Mouse (Mus musculus) limb, embryonic 12.5 days (tissue): Measurements from ENCODE around the gene Tmem30a. TPM values are rescaled to one million over a fixed set of nuclear protein-coding genes. Genes with fewer than 3 reads are reported as not detected.

Experiments used
- ATAC-seq: fragments of 200-750 bp; cut with Nextera tagmentation; 2 replicates; pipeline ENCODE4 v1.8.0; 2017; ENCODE audit warnings: low read depth, moderate TSS enrichment; ENCODE audit not compliant: insufficient number of reproducible peaks, insufficient read depth, low FRiP score, low TSS enrichment
- H3K27ac ChIP-seq: fragments of 300-500 bp; sonication (generic); 2 replicates; pipeline ENCODE4 v1.5.1; 2016; ENCODE audit warnings: mild to moderate bottlenecking, moderate library complexity
- H3K27me3 ChIP-seq: fragments of 300-500 bp; sonication (generic); 2 replicates; pipeline ENCODE4 v1.6.1; 2016; ENCODE audit warnings: mild to moderate bottlenecking, moderate library complexity
- H3K36me3 ChIP-seq: fragments of 300-500 bp; sonication (generic); 2 replicates; pipeline ENCODE4 v1.6.1; 2016; ENCODE audit warnings: mild to moderate bottlenecking, moderate library complexity
- H3K4me1 ChIP-seq: fragments of 300-500 bp; sonication (generic); replicated peaks from 2 replicates; pipeline ENCODE4 v1.6.1; 2016
- H3K4me2 ChIP-seq: fragments of 300-500 bp; sonication (generic); 2 replicates; pipeline ENCODE4 v1.6.1; 2016; ENCODE audit warnings: mild to moderate bottlenecking, moderate library complexity
- H3K4me3 ChIP-seq: fragments of 300-500 bp; sonication (generic); replicated peaks from 2 replicates; pipeline ENCODE4 v1.5.1; 2016; ENCODE audit warnings: mild to moderate bottlenecking
- H3K9ac ChIP-seq: fragments of 300-500 bp; sonication (generic); replicated peaks from 2 replicates; pipeline ENCODE4 v1.6.1; 2016; ENCODE audit warnings: mild to moderate bottlenecking, moderate library complexity
- H3K9me3 ChIP-seq: fragments of 300-500 bp; sonication (generic); 2 replicates; pipeline ENCODE4 v1.6.1; 2016; ENCODE audit warnings: mild to moderate bottlenecking, moderate library complexity
- WGBS: fragments of 180-500 bp; shearing (Covaris S2); methylation state at CpG from one replicate; pipeline ENCODE4 v1.1.7; 2016; 5-methylcytosine and 5-hydroxymethylcytosine counted together
- polyA plus RNA-seq: library from polyadenylated mRNA; unstranded; fragments of >200 nt; fragmentation: Nextera tagmentation; extraction: Ambion mirVana; gene quantifications from 2 replicates; pipeline ENCODE4 v1.2.1, GENCODE M21; 2016

The Tmem30a gene
- 46.9 and 48.5 TPM in 2 replicates for polyA plus RNA-seq

GRCm38 (mm10) chr9:79792841-79793835, at the start of gene Tmem30a:
Tmem30a (minus strand) TSS chr9:79793507.
- WGBS: under 1% methylated on average over 90 of the region's 91 CpGs
- H3K27me3 ChIP-seq: no peaks in the 10 kb centered on the region
- peak within 1 kb of the TSS; percentile 89 for H3K4me3 ChIP-seq
- H3K36me3 ChIP-seq: no peaks in the 10 kb centered on the region
- peak within 1 kb of the TSS; percentile 85 for H3K9ac ChIP-seq
- peaks cover 9% of the 10 kb centered on the region for H3K4me1 ChIP-seq
- peak within 1 kb of the TSS; percentile 93 for H3K27ac ChIP-seq
- H3K9me3 ChIP-seq: no peaks in the 10 kb centered on the region
- peak within 1 kb of the TSS; percentile 73 for H3K4me2 ChIP-seq
- peak; percentile 93 for ATAC-seq

- Histone ChIP-seq H3K27me3 (no peaks in the 10 kb centered on the region), H3K4me2 (no peak overlapping the region)
- 87% methylated on average over 6 of the region's 6 CpGs for WGBS
These were observed 49.3 kb upstream of the Tmem30a start for GRCm38 (mm10) chr9:79842615-79843014.

GRCm38 (mm10) chr9:79842028-79842427, 48.7 kb upstream of the Tmem30a start:
- H3K27ac ChIP-seq: no peak overlapping the region
- H3K4me2 ChIP-seq: no peak overlapping the region
- no peaks in the 10 kb centered on the region for H3K4me1 ChIP-seq
- no peaks in the 10 kb centered on the region for H3K9me3 ChIP-seq
- H3K4me3 ChIP-seq: no peak overlapping the region
- no peaks in the 10 kb centered on the region for H3K27me3 ChIP-seq
- ATAC-seq: no peak
- H3K9ac ChIP-seq: no peak overlapping the region
- H3K36me3 ChIP-seq: no peaks in the 10 kb centered on the region

More at GRCm38 (mm10) chr9:79842615-79843014, 49.3 kb upstream of the Tmem30a start:
- Histone ChIP-seq H3K27ac (no peak overlapping the region), H3K4me3 (no peak overlapping the region), H3K9me3 (no peaks in the 10 kb centered on the region), H3K4me1 (no peaks in the 10 kb centered on the region), H3K9ac (no peak overlapping the region), H3K36me3 (no peaks in the 10 kb centered on the region)
- ATAC-seq: no peak

- no peaks in the 10 kb centered on the region for H3K27me3 ChIP-seq
- no peak overlapping the region for H3K9ac ChIP-seq
- no peak overlapping the region for H3K27ac ChIP-seq
- no peaks in the 10 kb centered on the region for H3K9me3 ChIP-seq
- ATAC-seq: no peak
- no peak overlapping the region for H3K4me3 ChIP-seq
- 85% methylated on average over 1 of the region's 1 CpGs for WGBS
- H3K4me2 ChIP-seq: no peak overlapping the region
- H3K4me1 ChIP-seq: no peaks in the 10 kb centered on the region
- H3K36me3 ChIP-seq: no peaks in the 10 kb centered on the region
These were observed 38.0 kb upstream of the Tmem30a start for GRCm38 (mm10) chr9:79831294-79831693.

- Histone ChIP-seq H3K4me2 (no peak overlapping the region), H3K4me3 (no peak overlapping the region), H3K27ac (no peak overlapping the region), H3K36me3 (no peaks in the 10 kb centered on the region), H3K27me3 (no peaks in the 10 kb centered on the region), H3K4me1 (no peaks in the 10 kb centered on the region), H3K9ac (no peak overlapping the region), H3K9me3 (no peaks in the 10 kb centered on the region)
- no peak for ATAC-seq
- WGBS: 43% methylated on average over 4 of the region's 4 CpGs
These were observed 37.6 kb upstream of the Tmem30a start for GRCm38 (mm10) chr9:79830874-79831273.

GRCm38 (mm10) chr9:79829842-79830800, 36.8 kb upstream of the Tmem30a start:
- Histone ChIP-seq H3K4me2 (no peak overlapping the region), H3K9ac (no peak overlapping the region), H3K36me3 (no peaks in the 10 kb centered on the region), H3K4me1 (no peaks in the 10 kb centered on the region), H3K4me3 (no peak overlapping the region), H3K27ac (no peak overlapping the region), H3K27me3 (no peaks in the 10 kb centered on the region), H3K9me3 (no peaks in the 10 kb centered on the region)
- 83% methylated on average over 23 of the region's 23 CpGs for WGBS
- ATAC-seq: no peak

- Histone ChIP-seq H3K36me3 (no peaks in the 10 kb centered on the region), H3K27ac (no peak overlapping the region), H3K4me3 (no peak overlapping the region), H3K9me3 (no peaks in the 10 kb centered on the region), H3K4me1 (no peaks in the 10 kb centered on the region), H3K4me2 (no peak overlapping the region), H3K9ac (no peak overlapping the region), H3K27me3 (no peaks in the 10 kb centered on the region)
- 76% methylated on average over 2 of the region's 2 CpGs for WGBS
- ATAC-seq: no peak
These were observed 33.8 kb upstream of the Tmem30a start for GRCm38 (mm10) chr9:79827072-79827471.

GRCm38 (mm10) chr9:79825526-79825925, 32.2 kb upstream of the Tmem30a start:
- Histone ChIP-seq H3K4me1 (no peaks in the 10 kb centered on the region), H3K9me3 (no peaks in the 10 kb centered on the region), H3K9ac (no peak overlapping the region), H3K4me3 (no peak overlapping the region), H3K27ac (no peak overlapping the region), H3K36me3 (no peaks in the 10 kb centered on the region), H3K4me2 (no peak overlapping the region), H3K27me3 (no peaks in the 10 kb centered on the region)
- 80% methylated on average over 7 of the region's 7 CpGs for WGBS
- ATAC-seq: no peak

GRCm38 (mm10) chr9:79823856-79824255, 30.5 kb upstream of the Tmem30a start:
- Histone ChIP-seq H3K9ac (no peak overlapping the region), H3K4me2 (no peak overlapping the region), H3K4me3 (no peak overlapping the region), H3K27me3 (no peaks in the 10 kb centered on the region), H3K9me3 (no peaks in the 10 kb centered on the region), H3K36me3 (no peaks in the 10 kb centered on the region), H3K4me1 (no peaks in the 10 kb centered on the region), H3K27ac (no peak overlapping the region)
- 68% methylated on average over 2 of the region's 2 CpGs for WGBS
- no peak for ATAC-seq

- no peak for ATAC-seq
These were observed 30.1 kb upstream of the Tmem30a start for GRCm38 (mm10) chr9:79823438-79823837.

GRCm38 (mm10) chr9:79816464-79816863, 23.2 kb upstream of the Tmem30a start:
- H3K4me1 ChIP-seq: 0 out of 2 replicates have a peak, but pooled peaks cover 4% of the 10 kb centered on the region
- no peak overlapping the region for H3K27ac ChIP-seq
- H3K4me3 ChIP-seq: no peak overlapping the region
- no peak overlapping the region for H3K4me2 ChIP-seq
- no peaks in the 10 kb centered on the region for H3K36me3 ChIP-seq
- no peak overlapping the region for H3K9ac ChIP-seq
- H3K27me3 ChIP-seq: no peaks in the 10 kb centered on the region
- 87% methylated on average over 5 of the region's 5 CpGs for WGBS
- H3K9me3 ChIP-seq: 0 out of 2 replicates have a peak, but pooled peaks cover 10% of the 10 kb centered on the region
- ATAC-seq: no peak

More at GRCm38 (mm10) chr9:79823438-79823837, 30.1 kb upstream of the Tmem30a start:
- no peak overlapping the region for H3K9ac ChIP-seq
- H3K27ac ChIP-seq: no peak overlapping the region
- no peaks in the 10 kb centered on the region for H3K36me3 ChIP-seq
- 82% methylated on average over 4 of the region's 4 CpGs for WGBS
- no peaks in the 10 kb centered on the region for H3K4me1 ChIP-seq
- no peak overlapping the region for H3K4me2 ChIP-seq
- no peaks in the 10 kb centered on the region for H3K27me3 ChIP-seq
- no peak overlapping the region for H3K4me3 ChIP-seq
- H3K9me3 ChIP-seq: 0 out of 2 replicates have a peak, but pooled peaks cover 4% of the 10 kb centered on the region
